Comparison of ENCODE assay signal across 9 mouse cellular contexts in the genomic region with DNA sequence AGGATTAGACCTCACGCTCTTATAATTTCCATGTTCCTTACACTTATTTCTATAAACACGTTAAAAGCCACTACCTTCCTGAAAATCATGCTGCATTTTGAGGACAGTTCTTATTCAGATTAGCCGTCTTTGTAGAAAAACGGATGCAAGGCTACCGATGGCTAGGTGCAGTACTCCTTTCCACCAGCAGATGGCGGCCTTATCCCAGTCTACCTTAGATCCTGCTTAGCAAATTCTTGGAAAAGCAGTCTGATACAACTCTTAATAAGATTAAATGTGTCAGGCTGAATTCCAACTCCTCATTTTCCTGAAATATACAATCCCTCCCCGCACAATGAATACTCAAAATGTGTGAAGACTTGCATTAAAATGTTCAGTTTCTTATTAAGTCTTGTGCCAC.
A peak's percentile ranks its signal among the peaks of the same experiment; 100 is the strongest.
DNase-seq lines count a peak whose midpoint lies in the region; TF ChIP-seq lines count a peak whose summit lies in the region.
"Had no signal": no experiment of that assay in that cellular context is flagged by ENCODE, and none has a peak within 500 bp of the region (broad histone marks: within the 10 kb centered on the region; RNA-seq: fewer than 3 reads in every experiment).

No protein-coding gene starts in this region.

- DNase-seq in A20 (ENCODE audit: low read depth, low spot score) (peak; percentile 59), NIH3T3 (ENCODE audit: low read depth) (peak; percentile 84)
- peak; percentile 95 to 96 for DNase-seq in cerebellum, postnatal 14 days
- peak; percentile 79 for DNase-seq in gastrocnemius, adult 2 months
- peak; percentile 93 to 94 for DNase-seq in kidney, postnatal 4 days
- peak; percentile 73 for DNase-seq in lung, adult 2 months
- peak; percentile 90 for DNase-seq in retina, embryonic 14.5 days (ENCODE audit: low spot score)
- peak; percentile 85 for DNase-seq in urinary bladder, postnatal 14 days (ENCODE audit: low spot score)

- no peak overlapping the region for H3K27ac ChIP-seq in gastrocnemius, adult 2 months
- H3K27ac ChIP-seq: hindbrain, embryonic 15.5 days had no signal

- no peaks in the 10 kb centered on the region for H3K4me1 ChIP-seq in lung, adult 2 months (ENCODE audit: control insufficient read depth, insufficient read depth, low read length)

- TF ChIP-seq CTCF in gastrocnemius, adult 2 months (IDR thresholded peaks at IDR 0.05), result no peak; the same call in none of the 2 replicates
- TF ChIP-seq CTCF in lung, adult 2 months (IDR thresholded peaks at IDR 0.05; ENCODE audit: insufficient read depth, low read length), result peak; percentile 91

- intact Hi-C loops in gastrocnemius, adult 2 months (cut with DNase I), result loop anchor here (1.0 to 10.0 kb wide), 2 partner anchors 160 to 231 kb away; no protein-coding TSS in a partner anchor

- 4% methylated on average over 7 of the region's 7 CpGs for WGBS in lung, adult 2 months

- H3K4me3 ChIP-seq in gastrocnemius, adult 2 months, result no peak overlapping the region
- H3K4me3 ChIP-seq in lung, adult 2 months (replicated peaks; ENCODE audit: extremely low read depth, low read depth, low read length), result no peak overlapping the region
- H3K4me3 ChIP-seq: hindbrain, embryonic 15.5 days had no signal

- no peak for TF ChIP-seq POLR2A in lung, adult 2 months (IDR thresholded peaks at IDR 0.05; ENCODE audit: borderline replicate concordance, extremely low read depth, low read depth, low read length)
